Mouse (Mus musculus): Measurements from ENCODE around the gene Hykk.

GRCm38 (mm10) chr9:54995645-54996044 lies 78.6 kb downstream of the Hykk start:
- TF ChIP-seq CTCF (IDR thresholded peaks at IDR 0.05; ENCODE audit: borderline replicate concordance, insufficient read depth, low read depth, low read length) (no peak), POLR2A (IDR thresholded peaks at IDR 0.05; ENCODE audit: borderline replicate concordance, insufficient read depth, low read length) (no peak)
